Mouse (Mus musculus) midbrain, embryonic 10.5 days (tissue): ENCODE results near the gene Neurl1a. TPM values are rescaled to one million over a fixed set of nuclear protein-coding genes. Genes with fewer than 3 reads are reported as not detected.
A peak's percentile ranks its signal among the peaks of the same experiment; 100 is the strongest.

ENCODE experiments used
- DNase-seq: peaks from one replicate; pipeline ENCODE4 v3.0.0-alpha.2; 2017; ENCODE audit warnings: low spot score
- H3K27ac ChIP-seq: fragments of 300-500 bp; sonication (generic); replicated peaks from 2 replicates; pipeline ENCODE4 v1.5.1; 2016; ENCODE audit warnings: mild to moderate bottlenecking
- H3K27me3 ChIP-seq: fragments of 300-500 bp; sonication (generic); 2 replicates; pipeline ENCODE4 v1.6.1; 2016; ENCODE audit warnings: low read depth, mild to moderate bottlenecking; ENCODE audit not compliant: poor library complexity, severe bottlenecking
- H3K36me3 ChIP-seq: fragments of 300-500 bp; sonication (generic); 2 replicates; pipeline ENCODE4 v1.6.1; 2016; ENCODE audit warnings: mild to moderate bottlenecking, moderate library complexity
- H3K4me1 ChIP-seq: fragments of 300-500 bp; sonication (generic); 2 replicates; pipeline ENCODE4 v1.6.1; 2016
- H3K4me3 ChIP-seq: fragments of 300-500 bp; sonication (generic); 2 replicates; pipeline ENCODE4 v1.5.1; 2016; ENCODE audit warnings: mild to moderate bottlenecking, moderate library complexity
- H3K9me3 ChIP-seq: fragments of 300-500 bp; sonication (generic); replicated peaks from 2 replicates; pipeline ENCODE4 v1.6.1; 2016; ENCODE audit warnings: mild to moderate bottlenecking
- WGBS: fragments of 180-500 bp; shearing (Covaris S2); methylation state at CpG from one replicate; pipeline ENCODE4 v1.1.7; 2016; 5-methylcytosine and 5-hydroxymethylcytosine counted together
- polyA plus RNA-seq: library from polyadenylated mRNA; unstranded; fragments of >200 nt; fragmentation: Nextera tagmentation; extraction: Ambion mirVana; gene quantifications from 2 replicates; pipeline ENCODE4 v1.2.1, GENCODE M21; 2016

The Neurl1a gene
- polyA plus RNA-seq, 1 experiment from 2014 or later, result 5.0 TPM

DNA sequence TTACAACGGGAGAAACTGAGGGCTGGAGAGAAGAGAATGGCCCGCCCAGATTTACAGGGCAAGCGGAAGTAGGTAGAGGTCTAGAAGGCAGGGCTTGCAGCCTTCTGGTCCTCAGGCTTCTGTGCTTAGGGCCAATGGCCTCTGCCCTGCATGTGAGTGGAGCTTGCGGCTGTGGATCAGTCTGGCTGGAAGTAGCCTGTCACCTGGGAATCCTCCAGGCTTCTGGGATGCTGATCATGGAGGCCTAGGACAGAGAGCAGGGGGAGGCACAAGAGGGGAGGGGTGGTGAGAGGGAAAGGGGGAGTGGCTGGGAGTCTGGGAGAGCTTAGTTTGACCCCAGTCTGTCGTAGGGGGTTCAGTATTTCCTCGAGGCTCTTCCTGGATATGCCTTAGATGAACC is 23.8 kb downstream of the Neurl1a start:
- no peak for DNase-seq
- Histone ChIP-seq H3K4me1 (peaks cover 16% of the 10 kb centered on the region), H3K27ac (0 out of 2 replicates have a peak overlapping the region, but pooled peaks have one; percentile 9), H3K27me3 (no peaks in the 10 kb centered on the region), H3K9me3 (no peaks in the 10 kb centered on the region), H3K36me3 (no peaks in the 10 kb centered on the region), H3K4me3 (no peak overlapping the region)
- WGBS, result 67% methylated on average over 6 of the region's 6 CpGs

DNA sequence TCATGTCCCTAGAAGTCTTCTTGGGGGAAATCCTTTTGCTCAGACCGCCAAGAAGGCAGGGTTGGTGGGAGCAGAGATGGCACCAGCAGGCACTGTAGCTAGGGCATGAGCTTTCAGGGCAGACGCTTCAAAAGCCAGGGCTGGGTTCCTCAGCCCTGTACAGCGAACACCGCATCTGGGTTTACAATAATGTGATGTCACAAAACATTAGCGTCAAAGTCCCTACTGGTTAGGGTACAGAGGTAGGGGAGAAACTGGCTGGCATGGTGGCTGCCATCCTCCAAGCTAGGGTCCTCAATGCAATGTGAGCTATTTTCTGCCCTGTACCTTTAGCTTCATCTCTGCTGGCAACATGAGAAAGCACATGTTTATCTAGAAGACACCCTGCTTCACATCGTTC is 24.4 kb downstream of the Neurl1a start:
- peaks cover 16% of the 10 kb centered on the region for H3K4me1 ChIP-seq
- H3K36me3 ChIP-seq, result no peaks in the 10 kb centered on the region
- H3K27me3 ChIP-seq, result no peaks in the 10 kb centered on the region
- H3K9me3 ChIP-seq, result no peaks in the 10 kb centered on the region
- no peak for DNase-seq
- no peak overlapping the region for H3K4me3 ChIP-seq
- 93% methylated on average over 6 of the region's 6 CpGs for WGBS
- H3K27ac ChIP-seq, result 0 out of 2 replicates have a peak overlapping the region, but pooled peaks have one; percentile 9

DNA sequence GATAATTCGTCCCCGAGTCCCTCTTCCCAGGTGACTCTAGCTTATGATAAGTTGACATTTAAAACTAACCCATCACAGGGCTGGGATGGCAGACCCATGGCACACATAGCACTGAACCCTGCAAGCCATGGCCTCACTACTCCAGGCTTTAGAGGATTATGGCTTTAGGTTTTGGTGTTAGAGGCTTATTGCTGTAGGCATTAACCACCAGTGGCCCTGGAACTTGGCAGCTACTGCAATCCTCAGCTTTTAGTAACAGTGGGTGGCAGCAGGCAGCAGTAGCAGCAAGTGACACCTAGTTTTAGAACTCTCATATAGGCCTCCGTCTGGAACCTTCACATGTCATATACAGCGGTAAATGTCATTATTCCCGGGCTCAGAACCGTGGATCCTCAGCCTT is 26.0 kb downstream of the Neurl1a start:
- no peak overlapping the region for H3K27ac ChIP-seq
- H3K9me3 ChIP-seq, result no peaks in the 10 kb centered on the region
- H3K27me3 ChIP-seq, result no peaks in the 10 kb centered on the region
- H3K4me3 ChIP-seq, result no peak overlapping the region
- DNase-seq, result no peak
- 91% methylated on average over 6 of the region's 6 CpGs for WGBS
- no peaks in the 10 kb centered on the region for H3K36me3 ChIP-seq
- peaks cover 16% of the 10 kb centered on the region for H3K4me1 ChIP-seq

DNA sequence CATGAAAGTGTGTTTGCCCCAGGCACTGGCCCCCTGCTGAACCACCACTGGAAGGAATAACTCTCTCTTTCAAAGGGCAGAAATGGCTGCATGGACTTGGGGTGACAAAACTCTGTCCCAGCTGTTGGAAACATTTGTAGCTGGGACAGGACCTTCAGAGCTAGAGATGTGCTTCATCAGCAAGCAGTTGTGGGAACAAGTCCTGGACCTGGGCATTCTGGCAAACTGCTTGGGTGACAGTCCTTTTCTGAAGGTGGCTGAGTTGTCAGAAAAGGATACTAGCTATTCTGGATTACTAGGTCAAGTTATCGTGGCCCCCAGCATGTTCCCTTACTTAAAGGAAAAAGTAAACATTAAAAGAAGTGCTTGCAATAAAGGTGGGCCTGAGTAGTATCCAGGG is 27.5 kb downstream of the Neurl1a start:
- H3K36me3 ChIP-seq, result no peaks in the 10 kb centered on the region
- no peak for DNase-seq
- WGBS, result 72% methylated on average over 1 of the region's 1 CpGs
- H3K4me3 ChIP-seq, result no peak overlapping the region
- H3K27me3 ChIP-seq, result no peaks in the 10 kb centered on the region
- no peaks in the 10 kb centered on the region for H3K9me3 ChIP-seq
- H3K4me1 ChIP-seq, result peaks cover 16% of the 10 kb centered on the region
- H3K27ac ChIP-seq, result no peak overlapping the region

DNA sequence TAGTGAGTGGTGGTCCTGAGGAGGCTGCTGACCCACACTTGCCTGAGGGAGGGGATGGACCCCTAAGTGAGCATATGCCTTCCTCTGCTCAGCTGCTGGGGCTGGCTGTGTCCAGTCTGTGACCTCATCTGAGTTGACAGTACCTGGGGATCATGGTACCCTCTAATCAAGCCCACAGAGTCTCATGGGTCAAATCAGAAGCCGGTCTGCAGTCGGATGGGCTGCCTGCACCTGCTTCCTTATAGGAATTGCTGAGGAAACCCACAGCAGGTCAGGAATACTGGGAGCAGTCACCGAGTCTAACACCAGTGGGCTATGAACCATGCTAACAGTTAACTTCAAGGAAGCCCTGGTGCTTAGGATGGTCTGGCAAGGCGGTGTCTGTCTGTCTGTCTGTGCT is 31.8 kb downstream of the Neurl1a start:
- Histone ChIP-seq H3K4me1 (peaks cover 12% of the 10 kb centered on the region), H3K27ac (no peak overlapping the region), H3K9me3 (no peaks in the 10 kb centered on the region), H3K36me3 (no peaks in the 10 kb centered on the region), H3K4me3 (no peak overlapping the region), H3K27me3 (no peaks in the 10 kb centered on the region)
- 90% methylated on average over 4 of the region's 4 CpGs for WGBS
- no peak for DNase-seq

DNA sequence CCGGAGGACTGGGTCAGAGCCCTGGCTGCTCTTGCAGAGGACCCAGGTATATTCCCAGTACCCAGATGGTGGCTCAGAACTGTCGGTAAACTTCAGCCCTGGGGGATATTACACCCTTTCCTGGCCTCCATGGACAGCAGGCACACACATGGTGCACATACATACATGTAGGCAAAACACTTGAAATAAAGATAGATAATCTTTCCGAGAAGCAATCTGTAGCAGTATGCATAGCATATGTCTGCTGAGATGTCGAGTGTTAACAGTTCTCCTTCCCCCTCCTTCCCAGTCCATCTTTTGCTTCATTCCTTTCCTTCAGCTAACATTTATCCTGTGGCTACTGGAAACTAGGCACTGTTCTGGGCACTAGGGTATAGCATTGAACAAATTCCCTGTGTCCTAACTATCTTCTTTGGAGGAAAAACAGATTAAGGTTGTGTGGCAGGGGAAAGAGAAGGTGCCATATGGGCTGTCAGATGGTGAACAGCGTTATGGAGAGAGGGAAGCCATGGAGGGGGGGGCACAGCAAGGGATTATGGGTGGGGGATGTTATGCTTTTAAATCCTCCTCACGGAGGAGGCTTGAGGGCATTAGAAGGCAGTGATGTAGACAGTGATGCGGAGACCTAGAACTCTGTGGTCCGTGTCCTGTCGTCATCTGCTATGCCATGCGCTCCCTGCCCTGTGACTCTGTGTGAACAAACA is 33.1 kb downstream of the Neurl1a start:
- Histone ChIP-seq H3K27ac (peak overlapping the region; percentile 43; the same call in 1 of the 2 replicates), H3K9me3 (no peaks in the 10 kb centered on the region), H3K4me1 (peaks cover 12% of the 10 kb centered on the region), H3K36me3 (no peaks in the 10 kb centered on the region), H3K4me3 (no peak overlapping the region), H3K27me3 (no peaks in the 10 kb centered on the region)
- DNase-seq, result no peak
- WGBS, result 80% methylated on average over 10 of the region's 10 CpGs

DNA sequence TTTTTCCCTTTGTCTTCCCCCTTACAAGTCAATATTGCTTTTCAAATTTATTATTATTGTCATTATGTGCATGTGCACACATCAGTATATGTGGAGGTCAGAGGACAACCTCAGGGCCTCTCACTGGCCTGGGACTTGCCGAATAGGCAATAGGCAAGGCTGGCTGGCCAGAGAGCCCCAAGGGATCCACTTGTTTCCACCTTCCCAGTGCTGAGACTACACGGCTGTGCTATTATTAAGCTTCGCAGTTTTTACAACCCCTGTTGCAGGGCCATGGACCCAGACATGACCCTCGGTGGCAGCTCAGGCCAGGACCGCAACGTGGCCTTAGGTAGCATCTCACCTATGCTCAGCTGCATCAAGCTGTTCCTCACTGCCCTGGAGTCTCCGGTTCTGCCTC is 33.8 kb downstream of the Neurl1a start:
- H3K27me3 ChIP-seq, result no peaks in the 10 kb centered on the region
- H3K36me3 ChIP-seq, result no peaks in the 10 kb centered on the region
- no peaks in the 10 kb centered on the region for H3K9me3 ChIP-seq
- DNase-seq, result no peak
- peaks cover 12% of the 10 kb centered on the region for H3K4me1 ChIP-seq
- WGBS, result 85% methylated on average over 7 of the region's 7 CpGs
- H3K4me3 ChIP-seq, result no peak overlapping the region
- peak overlapping the region; percentile 43; the same call in 1 of the 2 replicates for H3K27ac ChIP-seq

DNA sequence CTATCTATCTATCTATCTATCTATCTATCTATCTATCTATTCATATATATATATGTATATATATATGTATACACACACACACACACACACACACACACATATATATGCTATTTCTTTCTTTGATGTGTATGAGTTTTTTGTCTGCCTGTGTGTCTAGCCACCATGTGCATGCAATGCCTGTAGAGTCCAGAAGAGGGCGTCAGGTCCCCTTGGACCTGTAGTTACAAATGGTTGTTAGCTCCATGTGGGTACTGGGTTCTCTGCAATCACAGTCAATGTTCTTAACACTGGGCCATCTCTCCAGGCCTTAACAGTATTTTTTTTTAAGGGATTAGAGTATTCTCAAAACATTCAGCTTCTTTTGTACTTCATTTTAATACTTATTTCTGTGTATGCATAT is 34.9 kb downstream of the Neurl1a start:
- no peak for DNase-seq
- H3K27ac ChIP-seq, result no peak overlapping the region
- H3K9me3 ChIP-seq, result no peaks in the 10 kb centered on the region
- no peaks in the 10 kb centered on the region for H3K27me3 ChIP-seq
- no peak overlapping the region for H3K4me3 ChIP-seq
- peaks cover 12% of the 10 kb centered on the region for H3K4me1 ChIP-seq
- no peaks in the 10 kb centered on the region for H3K36me3 ChIP-seq
- 68% methylated on average over 1 of the region's 1 CpGs for WGBS

DNA sequence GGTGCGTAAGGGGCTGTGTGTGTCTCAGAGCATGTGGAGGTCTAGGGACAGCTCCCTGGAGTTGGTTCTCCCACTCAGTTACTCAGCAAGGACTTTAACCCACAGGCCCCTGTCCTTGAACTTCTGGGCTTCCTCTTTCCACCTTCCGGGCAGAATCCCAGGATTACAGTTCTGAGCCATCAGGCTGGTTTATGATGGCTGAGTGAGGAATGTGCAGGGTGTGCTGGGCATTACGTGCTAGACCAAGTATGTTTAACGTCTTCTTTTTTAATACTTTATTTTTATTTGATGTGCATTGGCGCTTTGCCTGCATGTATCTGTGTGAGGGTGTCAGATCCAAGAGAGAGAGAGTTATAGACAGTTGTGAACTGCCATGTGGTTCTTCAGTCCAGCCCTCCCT is 38.1 kb downstream of the Neurl1a start:
- Histone ChIP-seq H3K27me3 (no peaks in the 10 kb centered on the region), H3K4me3 (no peak overlapping the region), H3K9me3 (no peaks in the 10 kb centered on the region), H3K4me1 (peaks cover 14% of the 10 kb centered on the region), H3K27ac (no peak overlapping the region), H3K36me3 (no peaks in the 10 kb centered on the region)
- WGBS, result 94% methylated on average over 5 of the region's 5 CpGs
- DNase-seq, result no peak

DNA sequence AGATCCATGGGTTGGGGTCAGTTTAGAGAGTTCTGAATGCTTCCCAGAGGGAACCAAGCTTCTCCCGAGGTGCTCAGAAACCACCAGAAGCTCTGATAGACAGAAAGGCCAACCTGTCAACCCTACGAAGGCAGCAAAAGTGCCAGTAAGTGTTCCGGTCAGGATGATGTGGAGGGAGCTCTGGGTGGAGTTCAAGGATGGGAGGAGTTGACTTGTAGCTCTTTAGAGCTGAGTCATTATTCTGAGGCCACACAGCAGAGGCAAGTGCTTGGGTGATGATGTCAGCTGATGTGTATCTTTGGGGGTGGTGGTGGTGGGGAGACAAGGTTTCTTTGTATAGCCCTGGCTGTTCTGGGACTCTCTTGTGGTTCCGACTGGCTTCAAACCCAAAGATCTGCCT is 41.0 kb downstream of the Neurl1a start:
- 82% methylated on average over 4 of the region's 4 CpGs for WGBS
- Histone ChIP-seq H3K9me3 (no peaks in the 10 kb centered on the region), H3K36me3 (no peaks in the 10 kb centered on the region), H3K27ac (no peak overlapping the region), H3K4me1 (peaks cover 14% of the 10 kb centered on the region), H3K27me3 (no peaks in the 10 kb centered on the region), H3K4me3 (no peak overlapping the region)
- no peak for DNase-seq

DNA sequence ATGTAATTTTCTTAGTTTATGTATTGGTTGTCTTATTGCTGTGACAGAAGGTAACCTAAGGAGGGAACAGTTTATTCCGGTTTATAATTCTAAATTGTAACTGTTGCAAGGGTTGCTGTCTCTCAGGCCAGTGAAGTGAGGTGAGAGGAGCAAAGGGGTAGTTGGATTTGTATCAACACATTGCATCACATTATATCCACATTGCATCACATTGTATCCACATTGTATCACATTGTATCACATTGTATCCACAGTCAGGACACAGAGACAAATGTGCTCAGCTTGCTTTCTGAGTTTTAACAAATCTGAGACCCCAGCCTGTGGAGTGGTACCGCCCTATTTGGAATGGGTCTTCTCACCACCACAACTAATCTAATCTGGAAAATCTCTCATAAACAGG is 41.6 kb downstream of the Neurl1a start:
- DNase-seq, result no peak
- Histone ChIP-seq H3K36me3 (no peaks in the 10 kb centered on the region), H3K27me3 (no peaks in the 10 kb centered on the region), H3K4me3 (no peak overlapping the region), H3K4me1 (peaks cover 14% of the 10 kb centered on the region), H3K9me3 (no peaks in the 10 kb centered on the region), H3K27ac (no peak overlapping the region)
- 82% methylated on average over 2 of the region's 2 CpGs for WGBS

DNA sequence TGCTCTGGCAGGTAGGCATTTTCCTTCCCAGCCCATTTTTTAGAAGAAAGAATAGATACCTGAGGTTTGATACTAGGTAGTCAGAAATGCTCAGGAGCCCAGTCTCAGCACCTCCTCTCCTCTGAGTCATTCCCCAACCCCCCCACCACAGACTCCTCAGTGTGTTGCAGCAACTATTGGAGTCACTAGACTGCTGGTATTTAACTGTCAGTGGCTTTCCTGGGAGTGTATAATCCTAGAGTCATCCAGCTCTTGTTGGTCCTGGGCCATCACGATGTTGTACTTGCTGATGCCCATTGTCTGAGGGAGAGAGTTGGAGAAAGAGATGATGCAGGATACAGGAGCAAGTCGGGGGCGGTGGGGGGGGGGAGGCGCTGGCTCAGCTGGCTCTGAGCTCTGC is 42.4 kb downstream of the Neurl1a start:
- WGBS, result 80% methylated on average over 4 of the region's 4 CpGs
- H3K27me3 ChIP-seq, result no peaks in the 10 kb centered on the region
- H3K9me3 ChIP-seq, result no peaks in the 10 kb centered on the region
- no peak for DNase-seq
- no peaks in the 10 kb centered on the region for H3K36me3 ChIP-seq
- H3K4me1 ChIP-seq, result peaks cover 14% of the 10 kb centered on the region
- H3K4me3 ChIP-seq, result no peak overlapping the region
- no peak overlapping the region for H3K27ac ChIP-seq

DNA sequence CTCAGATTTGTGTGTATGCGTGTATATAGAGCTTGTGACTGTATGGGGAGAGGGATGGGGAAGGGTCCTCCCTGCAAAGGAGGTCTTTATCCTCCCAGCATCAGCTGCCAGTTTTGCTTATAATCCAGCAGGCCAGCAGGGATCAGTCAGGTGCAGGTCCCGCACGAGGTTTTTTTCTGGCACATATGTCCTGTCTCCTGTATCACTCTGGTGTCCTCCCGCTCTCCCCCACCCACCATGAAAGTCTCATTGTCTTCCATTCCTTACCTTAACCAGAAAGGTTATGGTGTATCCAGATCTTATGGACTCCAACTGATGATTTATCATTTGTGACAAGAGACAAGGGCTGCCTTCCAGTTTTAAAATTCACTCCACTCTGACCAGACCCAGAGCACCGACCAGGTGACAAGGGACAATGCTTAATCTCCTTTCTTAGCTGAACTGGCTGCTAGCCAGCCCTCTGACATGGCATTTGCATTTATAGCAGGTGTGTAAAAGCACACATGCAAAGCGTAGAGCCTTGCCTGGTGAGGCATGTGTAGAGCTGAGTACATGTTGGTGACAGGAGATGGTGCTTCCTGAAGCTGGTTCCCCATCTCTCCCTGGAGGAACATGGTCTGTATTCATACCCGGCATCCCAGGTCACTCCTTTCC is 43.0 kb downstream of the Neurl1a start:
- no peak for DNase-seq
- WGBS, result 78% methylated on average over 7 of the region's 7 CpGs
- Histone ChIP-seq H3K27ac (no peak overlapping the region), H3K27me3 (no peaks in the 10 kb centered on the region), H3K36me3 (no peaks in the 10 kb centered on the region), H3K4me3 (no peak overlapping the region), H3K9me3 (no peaks in the 10 kb centered on the region), H3K4me1 (peaks cover 14% of the 10 kb centered on the region)
